Mouse (Mus musculus) hindbrain, embryonic 10.5 days (tissue): ENCODE results near the gene Phldb2. TPM values are rescaled to one million over a fixed set of nuclear protein-coding genes. Genes with fewer than 3 reads are reported as not detected.

Experiments
- DNase-seq: peaks from one replicate; pipeline ENCODE4 v3.0.0-alpha.2; 2017; ENCODE audit warnings: low spot score
- H3K27ac ChIP-seq: fragments of 300-500 bp; sonication (generic); 2 replicates; pipeline ENCODE4 v1.5.1; 2016; ENCODE audit warnings: mild to moderate bottlenecking, moderate library complexity
- H3K27me3 ChIP-seq: fragments of 300-500 bp; sonication (generic); 2 replicates; pipeline ENCODE4 v1.6.1; 2016; ENCODE audit warnings: mild to moderate bottlenecking; ENCODE audit not compliant: poor library complexity, insufficient read depth, severe bottlenecking
- H3K36me3 ChIP-seq: fragments of 300-500 bp; sonication (generic); 2 replicates; pipeline ENCODE4 v1.6.1; 2016; ENCODE audit warnings: mild to moderate bottlenecking, moderate library complexity
- H3K4me1 ChIP-seq: fragments of 300-500 bp; sonication (generic); replicated peaks from 2 replicates; pipeline ENCODE4 v1.6.1; 2016; ENCODE audit warnings: mild to moderate bottlenecking
- H3K4me3 ChIP-seq: fragments of 300-500 bp; sonication (generic); 2 replicates; pipeline ENCODE4 v1.5.1; 2016; ENCODE audit warnings: mild to moderate bottlenecking, moderate library complexity
- H3K9me3 ChIP-seq: fragments of 300-500 bp; sonication (generic); 2 replicates; pipeline ENCODE4 v1.6.1; 2016; ENCODE audit warnings: mild to moderate bottlenecking, moderate library complexity
- WGBS: fragments of 180-500 bp; shearing (Covaris S2); methylation state at CpG from one replicate; pipeline ENCODE4 v1.1.7; 2016; 5-methylcytosine and 5-hydroxymethylcytosine counted together
- polyA plus RNA-seq: library from polyadenylated mRNA; unstranded; fragments of >200 nt; fragmentation: Nextera tagmentation; extraction: Ambion mirVana; gene quantifications from 2 replicates; pipeline ENCODE4 v1.2.1, GENCODE M21; 2016

The Phldb2 gene
- polyA plus RNA-seq, 1 experiment from 2014 or later = 25.7 TPM

GRCm38 (mm10) chr16:45880101-45880751 is 73.2 kb downstream of the Phldb2 start:
- Histone ChIP-seq H3K4me3 (no peak overlapping the region), H3K27ac (no peak overlapping the region), H3K36me3 (no peaks in the 10 kb centered on the region), H3K9me3 (no peaks in the 10 kb centered on the region), H3K27me3 (no peaks in the 10 kb centered on the region), H3K4me1 (no peaks in the 10 kb centered on the region)
- no peak for DNase-seq
- 89% methylated on average over 6 of the region's 6 CpGs for WGBS

- Histone ChIP-seq H3K27ac (no peak overlapping the region), H3K36me3 (no peaks in the 10 kb centered on the region), H3K4me1 (no peaks in the 10 kb centered on the region), H3K9me3 (no peaks in the 10 kb centered on the region), H3K4me3 (no peak overlapping the region), H3K27me3 (no peaks in the 10 kb centered on the region)
- DNase-seq = no peak
- WGBS = 88% methylated on average over 1 of the region's 1 CpGs
Observed at GRCm38 (mm10) chr16:45877739-45878138, 75.7 kb downstream of the Phldb2 start.

- no peaks in the 10 kb centered on the region for H3K4me1 ChIP-seq
- 81% methylated on average over 5 of the region's 5 CpGs for WGBS
- no peak overlapping the region for H3K27ac ChIP-seq
- no peaks in the 10 kb centered on the region for H3K27me3 ChIP-seq
- no peaks in the 10 kb centered on the region for H3K36me3 ChIP-seq
- no peak overlapping the region for H3K4me3 ChIP-seq
- DNase-seq = no peak
- no peaks in the 10 kb centered on the region for H3K9me3 ChIP-seq
Observed at GRCm38 (mm10) chr16:45877171-45877570, 76.2 kb downstream of the Phldb2 start.

GRCm38 (mm10) chr16:45873397-45873796 is 80.0 kb downstream of the Phldb2 start:
- Histone ChIP-seq H3K36me3 (no peaks in the 10 kb centered on the region), H3K9me3 (no peaks in the 10 kb centered on the region), H3K27me3 (no peaks in the 10 kb centered on the region), H3K27ac (no peak overlapping the region), H3K4me1 (no peaks in the 10 kb centered on the region), H3K4me3 (no peak overlapping the region)
- DNase-seq = no peak
- WGBS = 88% methylated on average over 4 of the region's 4 CpGs

GRCm38 (mm10) chr16:45871286-45871976 is 82.0 kb downstream of the Phldb2 start:
- DNase-seq = no peak
- no peaks in the 10 kb centered on the region for H3K4me1 ChIP-seq
- H3K27ac ChIP-seq = no peak overlapping the region
- H3K36me3 ChIP-seq = no peaks in the 10 kb centered on the region
- H3K27me3 ChIP-seq = no peaks in the 10 kb centered on the region
- 78% methylated on average over 10 of the region's 10 CpGs for WGBS
- H3K9me3 ChIP-seq = no peaks in the 10 kb centered on the region
- no peak overlapping the region for H3K4me3 ChIP-seq

- DNase-seq = no peak
- Histone ChIP-seq H3K27me3 (no peaks in the 10 kb centered on the region), H3K4me3 (no peak overlapping the region), H3K9me3 (no peaks in the 10 kb centered on the region), H3K36me3 (no peaks in the 10 kb centered on the region), H3K27ac (no peak overlapping the region), H3K4me1 (no peaks in the 10 kb centered on the region)
- WGBS = 75% methylated on average over 2 of the region's 2 CpGs
Observed at GRCm38 (mm10) chr16:45870651-45871050, 82.7 kb downstream of the Phldb2 start.

- no peaks in the 10 kb centered on the region for H3K4me1 ChIP-seq
- H3K36me3 ChIP-seq = no peaks in the 10 kb centered on the region
- H3K9me3 ChIP-seq = no peaks in the 10 kb centered on the region
- no peak overlapping the region for H3K27ac ChIP-seq
- DNase-seq = no peak
- WGBS = 85% methylated on average over 3 of the region's 3 CpGs
- H3K4me3 ChIP-seq = no peak overlapping the region
- no peaks in the 10 kb centered on the region for H3K27me3 ChIP-seq
Observed at GRCm38 (mm10) chr16:45869044-45869443, 84.4 kb downstream of the Phldb2 start.

GRCm38 (mm10) chr16:45857277-45857863 is 96.0 kb downstream of the Phldb2 start:
- H3K27ac ChIP-seq = no peak overlapping the region
- H3K4me3 ChIP-seq = no peak overlapping the region
- H3K36me3 ChIP-seq = no peaks in the 10 kb centered on the region
- DNase-seq = no peak
- no peaks in the 10 kb centered on the region for H3K27me3 ChIP-seq
- no peaks in the 10 kb centered on the region for H3K4me1 ChIP-seq
- H3K9me3 ChIP-seq = no peaks in the 10 kb centered on the region
- WGBS = 69% methylated on average over 5 of the region's 5 CpGs

- WGBS = 93% methylated on average over 10 of the region's 10 CpGs
- Histone ChIP-seq H3K9me3 (no peaks in the 10 kb centered on the region), H3K36me3 (no peaks in the 10 kb centered on the region), H3K4me1 (no peaks in the 10 kb centered on the region), H3K27me3 (no peaks in the 10 kb centered on the region), H3K27ac (no peak overlapping the region), H3K4me3 (no peak overlapping the region)
- no peak for DNase-seq
Observed at GRCm38 (mm10) chr16:45854499-45854898, 98.9 kb downstream of the Phldb2 start.

GRCm38 (mm10) chr16:45849045-45849444 is 104.4 kb downstream of the Phldb2 start:
- H3K27ac ChIP-seq = no peak overlapping the region
- H3K4me3 ChIP-seq = no peak overlapping the region
- H3K9me3 ChIP-seq = no peaks in the 10 kb centered on the region
- no peaks in the 10 kb centered on the region for H3K36me3 ChIP-seq
- H3K27me3 ChIP-seq = peaks cover 15% of the 10 kb centered on the region
- no peak for DNase-seq
- no peaks in the 10 kb centered on the region for H3K4me1 ChIP-seq
- WGBS = 88% methylated on average over 4 of the region's 4 CpGs

- 0 out of 2 replicates have a peak overlapping the region, but pooled peaks have one; percentile 95 for H3K27ac ChIP-seq
- no peaks in the 10 kb centered on the region for H3K9me3 ChIP-seq
- DNase-seq = no peak
- H3K4me3 ChIP-seq = peak overlapping the region; percentile 78
- H3K4me1 ChIP-seq = peaks cover 23% of the 10 kb centered on the region
- H3K36me3 ChIP-seq = no peaks in the 10 kb centered on the region
- 10% methylated on average over 10 of the region's 10 CpGs for WGBS
- H3K27me3 ChIP-seq = peaks cover 15% of the 10 kb centered on the region
Observed at GRCm38 (mm10) chr16:45844875-45845274, 108.5 kb downstream of the Phldb2 start.

- Histone ChIP-seq H3K4me1 (peaks cover 23% of the 10 kb centered on the region), H3K9me3 (no peaks in the 10 kb centered on the region), H3K27me3 (peaks cover 15% of the 10 kb centered on the region), H3K36me3 (no peaks in the 10 kb centered on the region), H3K27ac (peak overlapping the region; percentile 95), H3K4me3 (peak overlapping the region; percentile 78)
- DNase-seq = peak; percentile 88
- under 1% methylated on average over 45 of the region's 45 CpGs for WGBS
Observed at GRCm38 (mm10) chr16:45844049-45844780, 109.2 kb downstream of the Phldb2 start.
